Mouse (Mus musculus) macrophage (primary cell): Measurements from ENCODE around the gene Ccne1. TPM values are rescaled to one million over a fixed set of nuclear protein-coding genes. Genes with fewer than 3 reads are reported as not detected.

Experiments
- H3K27ac ChIP-seq: fragments of 350-480 bp; formaldehyde crosslinking; 2 replicates; pipeline ENCODE4 v1.9.0; 2021
- H3K36me3 ChIP-seq: fragments of 350-480 bp; formaldehyde crosslinking; 2 replicates; pipeline ENCODE4 v1.9.0; 2021; ENCODE audit errors: inconsistent target
- H3K4me3 ChIP-seq: fragments of 350-480 bp; formaldehyde crosslinking; 2 replicates; pipeline ENCODE4 v1.9.0; 2021; ENCODE audit errors: inconsistent target
- H3K79me2 ChIP-seq: fragments of 350-480 bp; formaldehyde crosslinking; 2 replicates; pipeline ENCODE4 v1.9.0; 2021; ENCODE audit errors: inconsistent target
- WGBS: methylation state at CpG from one replicate; pipeline ENCODE4 v1.1.7; 2026; ENCODE audit warnings: inconsistent platforms; ENCODE audit not compliant: missing documents; 5-methylcytosine and 5-hydroxymethylcytosine counted together
- polyA plus RNA-seq: library from polyadenylated mRNA; stranded (reverse); fragments of 250-400 nt; gene quantifications from 3 replicates; pipeline ENCODE4 v1.2.4, GENCODE M21; 2018; ENCODE audit warnings: inconsistent platforms

The Ccne1 gene
- polyA plus RNA-seq, 1 experiment from 2014 or later: 5.3 TPM

GRCm38 (mm10) chr7:38084778-38085572 is 22.4 kb downstream of the Ccne1 start:
- H3K36me3 ChIP-seq: no peaks in the 10 kb centered on the region
- no peaks in the 10 kb centered on the region for H3K79me2 ChIP-seq
- peak overlapping the region; percentile 34 for H3K4me3 ChIP-seq
- under 1% methylated on average over 55 of the region's 65 CpGs for WGBS
- H3K27ac ChIP-seq: no peak overlapping the region

GRCm38 (mm10) chr7:38082971-38083370 is 24.4 kb downstream of the Ccne1 start:
- Histone ChIP-seq H3K4me3 (no peak overlapping the region), H3K36me3 (no peaks in the 10 kb centered on the region), H3K79me2 (no peaks in the 10 kb centered on the region), H3K27ac (no peak overlapping the region)

GRCm38 (mm10) chr7:38077189-38077588 is 30.1 kb downstream of the Ccne1 start:
- H3K36me3 ChIP-seq: no peaks in the 10 kb centered on the region
- 78% methylated on average over 7 of the region's 7 CpGs for WGBS
- no peak overlapping the region for H3K27ac ChIP-seq
- H3K4me3 ChIP-seq: no peak overlapping the region
- H3K79me2 ChIP-seq: no peaks in the 10 kb centered on the region

GRCm38 (mm10) chr7:38075487-38075886 is 31.8 kb downstream of the Ccne1 start:
- Histone ChIP-seq H3K36me3 (no peaks in the 10 kb centered on the region), H3K79me2 (no peaks in the 10 kb centered on the region), H3K27ac (no peak overlapping the region), H3K4me3 (no peak overlapping the region)
- WGBS: 89% methylated on average over 6 of the region's 6 CpGs

- no peaks in the 10 kb centered on the region for H3K36me3 ChIP-seq
- no peak overlapping the region for H3K27ac ChIP-seq
- H3K4me3 ChIP-seq: no peak overlapping the region
- H3K79me2 ChIP-seq: no peaks in the 10 kb centered on the region
- WGBS: 52% methylated on average over 8 of the region's 10 CpGs
Observed at GRCm38 (mm10) chr7:38074920-38075319, 32.4 kb downstream of the Ccne1 start.

- H3K36me3 ChIP-seq: no peaks in the 10 kb centered on the region
- no peak overlapping the region for H3K4me3 ChIP-seq
- WGBS: 16% methylated on average over 14 of the region's 14 CpGs
- no peaks in the 10 kb centered on the region for H3K79me2 ChIP-seq
- no peak overlapping the region for H3K27ac ChIP-seq
Observed at GRCm38 (mm10) chr7:38074514-38074913, 32.8 kb downstream of the Ccne1 start.

GRCm38 (mm10) chr7:38073782-38074181 is 33.6 kb downstream of the Ccne1 start:
- no peaks in the 10 kb centered on the region for H3K79me2 ChIP-seq
- H3K4me3 ChIP-seq: no peak overlapping the region
- H3K36me3 ChIP-seq: no peaks in the 10 kb centered on the region
- H3K27ac ChIP-seq: no peak overlapping the region
- WGBS: 29% methylated on average over 3 of the region's 3 CpGs

GRCm38 (mm10) chr7:38071065-38071464 is 36.3 kb downstream of the Ccne1 start:
- WGBS: 35% methylated on average over 5 of the region's 5 CpGs
- Histone ChIP-seq H3K4me3 (no peak overlapping the region), H3K36me3 (no peaks in the 10 kb centered on the region), H3K79me2 (no peaks in the 10 kb centered on the region), H3K27ac (no peak overlapping the region)

- 37% methylated on average over 2 of the region's 2 CpGs for WGBS
- no peaks in the 10 kb centered on the region for H3K79me2 ChIP-seq
- no peaks in the 10 kb centered on the region for H3K36me3 ChIP-seq
- H3K27ac ChIP-seq: no peak overlapping the region
- no peak overlapping the region for H3K4me3 ChIP-seq
Observed at GRCm38 (mm10) chr7:38070663-38071062, 36.7 kb downstream of the Ccne1 start.

GRCm38 (mm10) chr7:38064431-38064830 is 42.9 kb downstream of the Ccne1 start:
- 27% methylated on average over 4 of the region's 4 CpGs for WGBS
- H3K79me2 ChIP-seq: no peaks in the 10 kb centered on the region
- no peak overlapping the region for H3K4me3 ChIP-seq
- H3K36me3 ChIP-seq: no peaks in the 10 kb centered on the region
- no peak overlapping the region for H3K27ac ChIP-seq

- no peak overlapping the region for H3K27ac ChIP-seq
Observed at GRCm38 (mm10) chr7:38061060-38061970, 46.0 kb downstream of the Ccne1 start.

GRCm38 (mm10) chr7:38059636-38060330 is 47.6 kb downstream of the Ccne1 start:
- Histone ChIP-seq H3K4me3 (no peak overlapping the region), H3K36me3 (no peaks in the 10 kb centered on the region), H3K79me2 (no peaks in the 10 kb centered on the region), H3K27ac (no peak overlapping the region)
- WGBS: 51% methylated on average over 7 of the region's 8 CpGs

More at GRCm38 (mm10) chr7:38061060-38061970, 46.0 kb downstream of the Ccne1 start:
- Histone ChIP-seq H3K4me3 (no peak overlapping the region; the same call in 1 of the 2 replicates), H3K36me3 (no peaks in the 10 kb centered on the region), H3K79me2 (no peaks in the 10 kb centered on the region)
- 5% methylated on average over 57 of the region's 57 CpGs for WGBS

- WGBS: 83% methylated on average over 7 of the region's 7 CpGs
Observed at GRCm38 (mm10) chr7:38059096-38059495, 48.2 kb downstream of the Ccne1 start.

GRCm38 (mm10) chr7:38055996-38056395 is 51.3 kb downstream of the Ccne1 start:
- WGBS: 96% methylated on average over 2 of the region's 2 CpGs
- H3K4me3 ChIP-seq: no peak overlapping the region
- H3K27ac ChIP-seq: no peak overlapping the region
- H3K79me2 ChIP-seq: no peaks in the 10 kb centered on the region
- no peaks in the 10 kb centered on the region for H3K36me3 ChIP-seq

More at GRCm38 (mm10) chr7:38059096-38059495, 48.2 kb downstream of the Ccne1 start:
- no peaks in the 10 kb centered on the region for H3K79me2 ChIP-seq
- no peak overlapping the region for H3K27ac ChIP-seq
- H3K36me3 ChIP-seq: no peaks in the 10 kb centered on the region
- no peak overlapping the region for H3K4me3 ChIP-seq
